Mouse (Mus musculus) kidney, postnatal 36 days (tissue): ENCODE data around the gene Dmgdh.

Source experiments
- DNase-seq, 2 experiments: peaks; one replicate each; pipeline ENCODE4 v3.0.0; 2021 to 2022; ENCODE audit warnings: mixed read lengths in 2 of 2

Gene Dmgdh

GRCm38 (mm10) chr13:93711226-93711625, 37.0 kb downstream of the Dmgdh start:
- peak; percentile 49 to 70 for DNase-seq

DNA sequence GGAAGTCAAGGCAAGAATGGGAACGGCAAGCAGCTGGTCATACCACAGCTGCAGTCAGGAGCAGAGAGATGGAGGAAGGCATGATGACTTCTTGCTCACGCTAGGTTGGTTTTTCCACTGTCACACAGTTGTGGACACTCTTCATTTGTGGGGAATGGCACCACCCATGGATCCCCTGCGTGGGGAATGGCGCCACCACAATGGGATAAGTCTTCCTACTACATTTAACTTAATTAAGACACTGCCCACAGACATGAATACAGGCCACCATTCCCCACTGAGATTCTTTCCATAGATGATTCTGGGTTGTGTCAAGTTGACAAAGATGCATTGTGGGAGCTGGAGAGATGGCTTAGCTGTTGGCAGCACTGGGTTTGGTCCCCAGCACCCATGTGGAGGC, 38.1 kb downstream of the Dmgdh start:
- DNase-seq: no peak

DNA sequence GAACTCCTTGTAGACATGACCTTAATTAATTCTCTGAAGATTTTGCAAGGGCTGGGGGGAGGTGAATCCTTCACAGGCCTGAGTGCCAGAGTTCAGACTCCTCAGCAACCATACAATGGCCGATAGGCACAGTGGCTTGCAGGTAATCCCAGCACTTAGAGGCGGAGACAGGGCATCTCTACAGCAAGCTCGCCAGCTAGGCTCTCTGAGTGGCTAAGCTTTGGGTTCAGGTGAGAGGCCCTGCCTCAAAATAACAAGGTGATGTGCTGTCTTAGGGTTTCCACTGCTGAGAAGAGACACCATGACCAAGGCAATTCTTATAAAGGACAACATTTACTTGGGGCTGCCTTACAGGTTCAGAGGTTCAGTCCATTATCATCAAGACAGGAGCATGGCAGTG, 39.6 kb downstream of the Dmgdh start:
- DNase-seq: no peak

GRCm38 (mm10) chr13:93717113-93717512, 42.9 kb downstream of the Dmgdh start:
- DNase-seq: no peak

DNA sequence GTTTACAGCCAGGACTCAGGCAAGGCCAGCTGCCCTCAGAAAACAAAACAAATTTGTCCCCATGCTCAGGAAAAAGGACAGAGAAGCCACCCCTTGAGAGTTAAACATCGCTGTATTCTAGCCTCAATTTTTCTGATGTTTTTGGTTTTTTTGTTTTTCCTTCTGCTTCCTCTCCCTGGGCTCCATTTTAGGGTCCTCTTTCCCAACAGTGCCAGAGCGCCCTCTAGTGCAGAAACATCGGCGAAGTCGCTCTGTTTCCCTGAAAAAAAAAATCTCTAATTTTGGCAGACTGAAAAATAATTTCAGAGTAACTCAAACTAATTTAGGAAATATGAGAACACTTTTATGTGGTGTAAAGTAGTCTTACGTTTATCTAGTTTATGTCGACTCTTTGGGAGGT, 44.7 kb downstream of the Dmgdh start:
- DNase-seq: peak; percentile 43 to 85

GRCm38 (mm10) chr13:93721916-93722315, 47.7 kb downstream of the Dmgdh start:
- DNase-seq: no peak

DNA sequence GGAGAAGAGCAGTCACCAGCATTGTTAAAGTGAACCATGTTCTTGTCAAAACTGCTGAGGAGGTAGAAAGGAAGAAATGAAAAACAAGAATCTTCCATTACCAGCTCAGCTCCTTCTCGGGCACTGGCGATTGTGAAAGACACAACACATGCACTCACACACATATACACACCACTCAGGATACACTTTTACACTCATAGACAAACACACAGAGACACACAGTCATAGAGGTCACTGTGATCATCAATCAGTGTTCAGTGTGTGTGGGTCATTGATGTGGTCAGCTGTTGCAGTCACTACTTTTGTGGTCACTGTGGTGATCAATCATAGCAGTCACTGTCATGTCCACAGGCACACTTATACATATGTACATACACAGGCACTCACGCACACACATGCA, 49.2 kb downstream of the Dmgdh start:
- DNase-seq: no peak

- DNase-seq: peak in 1 of 2 experiments; percentile 47
Observed at GRCm38 (mm10) chr13:93724206-93724605, 50.0 kb downstream of the Dmgdh start.

- no peak for DNase-seq
Observed at GRCm38 (mm10) chr13:93735131-93735636, 61.0 kb downstream of the Dmgdh start.

- DNase-seq: no peak
Observed at GRCm38 (mm10) chr13:93744118-93744517, 69.9 kb downstream of the Dmgdh start.

- no peak for DNase-seq
Observed at GRCm38 (mm10) chr13:93752597-93753400, 78.6 kb downstream of the Dmgdh start.

DNA sequence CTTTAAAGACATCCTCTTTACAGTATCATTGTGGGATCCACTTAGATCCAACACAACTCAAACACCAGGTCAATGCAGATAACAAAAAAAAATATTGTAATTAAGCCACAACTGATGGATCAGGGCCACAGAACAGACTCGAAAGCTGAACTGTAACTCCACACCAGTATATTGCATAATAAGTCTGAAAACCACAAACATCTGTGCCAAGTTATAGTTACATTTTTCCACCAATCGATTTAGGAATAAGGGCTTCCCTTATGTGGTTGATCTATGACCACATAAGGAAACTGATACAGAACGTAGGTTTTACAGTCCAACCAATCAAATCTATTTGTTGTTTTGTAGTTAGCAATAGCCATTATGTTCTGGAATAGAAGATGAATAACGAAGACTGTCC, 80.9 kb downstream of the Dmgdh start:
- no peak for DNase-seq

- DNase-seq: no peak
Observed at GRCm38 (mm10) chr13:93756674-93757073, 82.4 kb downstream of the Dmgdh start.

DNA sequence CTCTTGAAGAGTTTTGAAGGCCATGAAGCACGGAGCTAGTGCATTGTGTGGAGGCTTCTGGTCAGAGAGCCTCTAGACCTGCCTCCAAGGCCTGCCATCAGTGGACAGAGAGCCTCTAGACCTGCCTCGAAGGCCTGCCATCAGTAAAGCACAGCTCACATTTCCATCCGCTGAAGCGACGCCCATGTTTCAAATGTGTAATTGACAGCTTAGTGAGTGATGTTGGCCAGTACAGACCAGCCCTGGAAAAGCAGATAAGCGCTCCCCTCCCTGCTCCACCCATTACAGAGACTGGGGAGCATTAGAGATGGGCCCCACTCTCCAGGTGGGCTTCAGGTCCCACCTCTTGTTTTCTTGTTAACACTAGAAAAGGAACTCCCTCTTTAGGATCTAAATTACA, 83.3 kb downstream of the Dmgdh start:
- no peak for DNase-seq

DNA sequence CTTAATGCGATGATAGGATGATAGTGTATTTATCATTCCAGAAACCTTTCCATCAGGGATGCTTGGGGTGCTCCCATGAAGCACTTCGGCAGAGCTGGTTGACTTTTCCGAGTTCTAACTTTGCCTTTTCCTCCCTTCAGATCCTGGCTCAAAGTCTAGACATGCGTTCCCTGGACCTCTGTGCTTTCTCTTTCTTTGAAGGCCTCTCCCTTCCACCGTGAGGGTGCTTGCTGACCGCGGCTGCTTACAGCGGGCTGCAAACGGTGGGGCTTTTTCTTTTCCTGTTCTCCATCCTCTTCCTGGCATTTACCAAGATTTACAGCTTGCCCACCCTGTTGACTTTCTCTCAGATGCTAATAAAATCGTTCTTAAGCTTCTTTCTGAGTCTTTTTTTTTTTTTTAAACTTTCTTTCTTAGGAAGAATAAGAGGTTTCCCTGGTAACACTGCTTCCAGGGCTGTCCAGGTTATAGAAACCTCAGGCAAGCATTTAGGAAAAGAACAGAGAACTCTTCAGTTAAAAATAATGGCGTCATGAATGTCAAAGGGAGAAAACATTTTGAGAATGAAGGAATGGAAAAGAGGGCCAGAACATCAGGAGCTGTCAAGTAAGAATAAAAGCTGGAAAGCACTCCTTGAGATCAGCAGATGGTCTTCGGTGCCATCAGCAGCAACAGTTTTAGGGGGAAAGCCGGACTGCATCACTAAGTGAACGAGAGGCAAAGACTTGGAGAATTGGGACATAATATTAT, 84.1 kb downstream of the Dmgdh start:
- no peak for DNase-seq

GRCm38 (mm10) chr13:93761831-93762230, 87.6 kb downstream of the Dmgdh start:
- DNase-seq: no peak

DNA sequence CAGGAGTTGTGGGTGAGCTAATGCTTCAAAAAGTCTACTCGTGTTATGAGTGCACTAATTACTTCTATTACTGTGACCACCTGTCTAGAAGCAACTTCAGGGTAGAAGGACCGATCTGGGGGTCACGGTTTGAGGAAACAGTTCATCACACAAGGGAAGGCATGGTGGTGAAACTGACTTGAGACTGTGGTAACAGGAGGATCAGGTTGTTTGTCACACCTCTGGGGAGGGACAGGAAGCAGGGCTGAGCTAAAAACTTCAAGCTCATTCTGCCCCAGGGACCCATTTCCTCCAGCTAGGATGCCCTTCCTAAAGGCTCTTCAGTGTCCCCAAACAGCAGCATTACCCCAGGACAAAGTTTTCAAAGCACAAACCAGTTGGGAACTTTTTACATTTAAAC, 88.6 kb downstream of the Dmgdh start:
- no peak for DNase-seq

DNA sequence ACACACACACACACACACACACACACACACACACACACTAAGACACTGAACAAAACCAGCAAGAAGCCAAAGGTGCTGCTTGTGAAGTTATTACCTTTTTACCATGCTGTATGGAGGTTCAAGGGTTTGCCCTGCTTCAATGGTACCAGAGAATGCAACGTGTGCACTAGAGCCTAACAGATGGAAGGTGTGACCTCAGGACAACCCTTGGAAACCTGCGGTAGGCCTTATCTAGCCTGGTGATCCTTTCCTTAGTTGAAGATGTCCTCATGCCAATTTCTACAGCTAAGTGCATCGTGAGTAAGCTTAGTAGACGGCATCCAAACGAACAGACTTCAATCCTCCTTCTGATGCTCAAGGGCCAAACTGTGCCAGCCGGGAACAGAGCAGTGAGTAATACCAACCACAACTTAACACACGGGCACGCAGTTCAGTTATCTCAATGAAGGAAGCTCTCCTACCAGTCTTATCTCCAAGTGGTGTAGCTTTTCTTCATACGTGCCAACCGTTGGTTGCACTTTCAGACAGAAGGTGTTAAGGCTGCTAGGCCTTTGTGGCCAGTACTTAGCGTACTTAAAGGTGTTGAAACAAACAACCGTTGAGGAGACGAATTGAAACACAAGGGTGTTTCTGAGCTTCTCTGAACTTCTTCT, 90.2 kb downstream of the Dmgdh start:
- no peak for DNase-seq

GRCm38 (mm10) chr13:93771031-93771587, 96.9 kb downstream of the Dmgdh start:
- DNase-seq: no peak

GRCm38 (mm10) chr13:93771588-93772278, 97.5 kb downstream of the Dmgdh start, which contains the start of gene Arsb:
Arsb (plus strand) TSS chr13:93771630.
- DNase-seq: peak; percentile 90 to 94

DNA sequence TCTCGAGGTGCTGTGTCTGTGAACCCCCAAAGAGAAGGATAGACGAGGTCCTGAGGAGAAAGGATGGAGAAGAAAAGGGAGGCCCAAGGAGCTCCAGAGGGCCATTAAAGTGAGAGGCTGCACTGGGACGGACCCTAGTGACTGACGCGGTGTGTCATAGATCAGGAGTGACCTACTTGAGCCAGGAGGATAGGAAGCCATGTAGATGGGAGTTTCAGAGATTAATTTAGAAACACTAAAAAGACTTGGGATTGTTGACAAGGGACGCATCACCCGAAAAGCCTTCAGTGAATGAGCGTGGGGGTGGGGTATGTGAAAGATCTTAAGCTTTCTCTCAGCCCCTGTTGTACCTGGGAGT, 98.0 kb downstream of the Dmgdh start:
- DNase-seq: no peak

- DNase-seq: no peak
Observed at GRCm38 (mm10) chr13:93772861-93773260, 98.6 kb downstream of the Dmgdh start.
